Mouse (Mus musculus) thymus, postnatal 14 days (tissue): ENCODE data around the gene 1110017D15Rik.
A peak's percentile ranks its signal among the peaks of the same experiment; 100 is the strongest.

Experiments
- DNase-seq: peaks from one replicate; pipeline ENCODE4 v3.0.0; 2021

Gene 1110017D15Rik

GRCm38 (mm10) chr4:41517233-41517632 lies at the start of gene 1110017D15Rik:
TSS of gene 1110017D15Rik (minus strand) at chr4:41517333.
- no peak for DNase-seq

GRCm38 (mm10) chr4:41566123-41566522 lies 49.0 kb upstream of the 1110017D15Rik start:
- no peak for DNase-seq

- DNase-seq: no peak
Measured at GRCm38 (mm10) chr4:41563297-41563696, 46.2 kb upstream of the 1110017D15Rik start.

- DNase-seq: no peak
Measured at GRCm38 (mm10) chr4:41557092-41557491, 40.0 kb upstream of the 1110017D15Rik start.

- no peak for DNase-seq
Measured at GRCm38 (mm10) chr4:41556311-41556953, 39.3 kb upstream of the 1110017D15Rik start.

- no peak for DNase-seq
Measured at GRCm38 (mm10) chr4:41554994-41555663, 38.0 kb upstream of the 1110017D15Rik start.

GRCm38 (mm10) chr4:41553116-41553515 lies 36.0 kb upstream of the 1110017D15Rik start:
- DNase-seq: no peak

- DNase-seq: peak; percentile 80
Measured at GRCm38 (mm10) chr4:41552529-41552928, 35.4 kb upstream of the 1110017D15Rik start.

- no peak for DNase-seq
Measured at GRCm38 (mm10) chr4:41547086-41547485, 30.0 kb upstream of the 1110017D15Rik start.

- DNase-seq: peak; percentile 9
Measured at GRCm38 (mm10) chr4:41545985-41546384, 28.9 kb upstream of the 1110017D15Rik start.

GRCm38 (mm10) chr4:41542136-41542535 lies 25.0 kb upstream of the 1110017D15Rik start:
- no peak for DNase-seq

GRCm38 (mm10) chr4:41534866-41535265 lies 17.7 kb upstream of the 1110017D15Rik start:
- no peak for DNase-seq

GRCm38 (mm10) chr4:41532420-41532819 lies 15.3 kb upstream of the 1110017D15Rik start:
- DNase-seq: peak; percentile 26

- no peak for DNase-seq
Measured at GRCm38 (mm10) chr4:41527996-41528395, 10.9 kb upstream of the 1110017D15Rik start.

GRCm38 (mm10) chr4:41527076-41527475 lies 9.9 kb upstream of the 1110017D15Rik start:
- no peak for DNase-seq

- DNase-seq: no peak
Measured at GRCm38 (mm10) chr4:41526553-41526952, 9.4 kb upstream of the 1110017D15Rik start.

GRCm38 (mm10) chr4:41524829-41525228 lies 7.7 kb upstream of the 1110017D15Rik start:
- DNase-seq: no peak

- no peak for DNase-seq
Measured at GRCm38 (mm10) chr4:41523839-41524238, 6.7 kb upstream of the 1110017D15Rik start.

GRCm38 (mm10) chr4:41522788-41523187 lies 5.7 kb upstream of the 1110017D15Rik start:
- DNase-seq: peak; percentile 27

- no peak for DNase-seq
Measured at GRCm38 (mm10) chr4:41522136-41522535, 5.0 kb upstream of the 1110017D15Rik start.

GRCm38 (mm10) chr4:41520641-41521040 lies 3.5 kb upstream of the 1110017D15Rik start:
- no peak for DNase-seq

GRCm38 (mm10) chr4:41519195-41519594 lies 2.1 kb upstream of the 1110017D15Rik start:
- no peak for DNase-seq

- no peak for DNase-seq
Measured at GRCm38 (mm10) chr4:41518349-41518748, 1.2 kb upstream of the 1110017D15Rik start.

- no peak for DNase-seq
Measured at GRCm38 (mm10) chr4:41513714-41514113, 3.4 kb downstream of the 1110017D15Rik start.

- DNase-seq: no peak
Measured at GRCm38 (mm10) chr4:41513309-41513708, 3.8 kb downstream of the 1110017D15Rik start.
